Mouse (Mus musculus) neural tube, embryonic 14.5 days (tissue): ENCODE data around the gene Alpk1. TPM values are rescaled to one million over a fixed set of nuclear protein-coding genes. Genes with fewer than 3 reads are reported as not detected.

Source experiments
- ATAC-seq: fragments of 200-750 bp; cut with Nextera tagmentation; 2 replicates; pipeline ENCODE4 v1.8.0; 2017; ENCODE audit warnings: low read depth, mild to moderate bottlenecking, moderate TSS enrichment, moderate library complexity
- H3K27ac ChIP-seq: fragments of 300-500 bp; sonication (generic); 2 replicates; pipeline ENCODE4 v1.5.1; 2014; ENCODE audit warnings: low read depth, mild to moderate bottlenecking, control low read depth, low read length, moderate library complexity, mixed read lengths
- H3K27me3 ChIP-seq: fragments of 300-500 bp; sonication (generic); 2 replicates; pipeline ENCODE4 v1.6.1; 2014; ENCODE audit warnings: low read length; ENCODE audit not compliant: control insufficient read depth, insufficient read depth
- H3K36me3 ChIP-seq: fragments of 300-500 bp; sonication (generic); 2 replicates; pipeline ENCODE4 v1.6.1; 2014; ENCODE audit warnings: low read length, mixed read lengths; ENCODE audit not compliant: control insufficient read depth, insufficient read depth
- H3K4me1 ChIP-seq: fragments of 300-500 bp; sonication (generic); 2 replicates; pipeline ENCODE4 v1.6.1; 2014; ENCODE audit warnings: low read length; ENCODE audit not compliant: control insufficient read depth, insufficient read depth
- H3K4me2 ChIP-seq: fragments of 300-500 bp; sonication (generic); 2 replicates; pipeline ENCODE4 v1.6.1; 2014; ENCODE audit warnings: mild to moderate bottlenecking, low read depth, low read length, control low read depth
- H3K4me3 ChIP-seq: fragments of 300-500 bp; sonication (generic); 2 replicates; pipeline ENCODE4 v1.5.1; 2014; ENCODE audit warnings: low read depth, low read length, control low read depth, mixed read lengths
- H3K9ac ChIP-seq: fragments of 300-500 bp; sonication (generic); replicated peaks from 2 replicates; pipeline ENCODE4 v1.6.1; 2014; ENCODE audit warnings: low read depth, mild to moderate bottlenecking, control low read depth, low read length, mixed read lengths
- H3K9me3 ChIP-seq: fragments of 300-500 bp; sonication (generic); 2 replicates; pipeline ENCODE4 v1.6.1; 2016; ENCODE audit warnings: low read length; ENCODE audit not compliant: control insufficient read depth
- WGBS: fragments of 180-500 bp; shearing (Covaris S2); extraction: QIAGEN DNeasy Blood & Tissue Kit; methylation state at CpG from one replicate; pipeline ENCODE4 v1.1.7; 2014; 5-methylcytosine and 5-hydroxymethylcytosine counted together
- polyA plus RNA-seq: library from polyadenylated mRNA; unstranded; fragments of >200 nt; fragmentation: Nextera tagmentation; extraction: Ambion mirVana; gene quantifications from 2 replicates; pipeline ENCODE4 v1.2.1, GENCODE M21; 2014

Alpk1 gene
- polyA plus RNA-seq, 1 experiment from 2014 or later, result 0.31 TPM

DNA sequence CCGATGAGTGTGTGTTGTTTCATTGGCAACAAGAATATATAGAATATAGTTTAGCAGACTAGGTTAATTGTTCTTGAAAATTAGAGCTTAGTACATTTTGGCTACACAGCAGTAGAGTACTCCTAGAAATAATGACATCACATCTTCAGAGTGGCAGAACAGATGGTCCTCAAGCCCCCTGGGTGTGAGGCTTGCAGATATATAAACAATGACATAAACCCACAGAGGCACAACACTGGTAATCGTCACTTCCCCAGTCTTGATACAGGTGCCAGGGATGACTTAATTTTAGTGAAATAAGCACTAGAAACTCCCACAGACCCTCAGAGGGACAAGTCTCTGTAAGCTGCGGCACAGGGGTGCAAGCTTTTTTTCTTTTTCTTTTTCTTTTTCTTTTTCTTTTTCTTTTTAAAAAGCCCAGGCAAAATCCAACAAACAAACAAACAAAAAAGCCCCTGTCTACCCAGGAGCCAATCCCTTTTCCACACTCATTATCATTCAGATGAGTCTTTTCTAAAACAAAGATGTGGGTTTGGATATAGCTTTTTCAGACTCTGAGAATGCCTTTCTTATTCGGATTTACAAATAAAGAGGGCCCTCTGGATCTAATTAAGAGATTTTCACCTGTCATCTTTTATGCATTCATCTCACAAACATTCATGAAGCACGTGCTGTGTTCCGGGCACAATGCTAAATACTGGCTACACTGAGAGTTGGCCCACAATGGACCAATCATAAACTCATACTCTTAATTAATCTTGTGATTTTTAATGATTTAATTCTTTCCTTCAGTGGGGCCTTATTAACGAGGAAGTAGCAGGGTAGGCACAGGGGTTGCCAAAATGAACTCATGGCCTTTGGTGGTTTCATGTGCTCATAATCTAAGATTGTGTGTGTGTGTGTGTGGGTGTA lies 128.3 kb downstream of the Alpk1 start:
- Histone ChIP-seq H3K4me2 (no peak overlapping the region), H3K9me3 (no peaks in the 10 kb centered on the region), H3K27ac (no peak overlapping the region), H3K27me3 (no peaks in the 10 kb centered on the region), H3K9ac (no peak overlapping the region), H3K4me3 (no peak overlapping the region), H3K4me1 (no peaks in the 10 kb centered on the region), H3K36me3 (no peaks in the 10 kb centered on the region)
- WGBS, result 38% methylated on average over 7 of the region's 7 CpGs
- peak; percentile 58; the same call in 1 of the 2 replicates for ATAC-seq

GRCm38 (mm10) chr3:127646156-127646825 lies 134.0 kb downstream of the Alpk1 start:
- ATAC-seq, result peak; percentile 31; the same call in 1 of the 2 replicates
- H3K27ac ChIP-seq, result no peak overlapping the region
- peaks cover 5% of the 10 kb centered on the region; the same call in 1 of the 2 replicates for H3K27me3 ChIP-seq
- no peak overlapping the region for H3K9ac ChIP-seq
- H3K4me2 ChIP-seq, result no peak overlapping the region
- H3K4me1 ChIP-seq, result no peaks in the 10 kb centered on the region
- H3K9me3 ChIP-seq, result no peaks in the 10 kb centered on the region
- no peaks in the 10 kb centered on the region for H3K36me3 ChIP-seq
- H3K4me3 ChIP-seq, result no peak overlapping the region
- WGBS, result 31% methylated on average over 18 of the region's 18 CpGs

DNA sequence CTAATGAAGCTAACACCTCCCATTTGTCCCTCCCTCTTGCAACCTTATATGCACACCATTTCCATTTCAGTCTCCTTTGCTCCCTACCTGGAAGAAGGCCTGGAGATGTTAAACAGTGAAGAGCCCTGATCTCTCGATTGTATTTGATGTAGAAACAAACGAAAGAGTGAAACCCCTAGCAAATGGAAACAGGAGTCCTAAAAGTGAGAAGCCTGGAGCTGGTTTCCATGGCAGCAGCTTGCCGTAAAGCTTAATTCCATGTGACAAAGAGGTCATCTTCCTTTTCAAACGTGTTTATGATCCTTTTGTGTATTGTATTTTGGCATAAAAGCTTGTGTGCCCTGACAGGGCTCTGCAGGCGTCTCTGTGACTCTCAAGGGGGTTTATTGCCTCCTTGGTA lies 138.1 kb downstream of the Alpk1 start:
- Histone ChIP-seq H3K36me3 (no peaks in the 10 kb centered on the region), H3K9ac (no peak overlapping the region), H3K4me2 (no peak overlapping the region), H3K9me3 (no peaks in the 10 kb centered on the region), H3K27me3 (peaks cover 10% of the 10 kb centered on the region), H3K4me1 (peaks cover 10% of the 10 kb centered on the region), H3K4me3 (no peak overlapping the region), H3K27ac (no peak overlapping the region)
- ATAC-seq, result no peak
- WGBS, result 2% methylated on average over 5 of the region's 5 CpGs

- Histone ChIP-seq H3K9ac (no peak overlapping the region), H3K27ac (no peak overlapping the region), H3K36me3 (no peaks in the 10 kb centered on the region), H3K4me3 (no peak overlapping the region), H3K4me1 (peaks cover 10% of the 10 kb centered on the region), H3K9me3 (no peaks in the 10 kb centered on the region), H3K27me3 (peaks cover 12% of the 10 kb centered on the region), H3K4me2 (peak overlapping the region; percentile 3; the same call in 1 of the 2 replicates)
- WGBS, result 4% methylated on average over 37 of the region's 37 CpGs
- no peak for ATAC-seq
Measured at GRCm38 (mm10) chr3:127640762-127641700, 139.3 kb downstream of the Alpk1 start.

DNA sequence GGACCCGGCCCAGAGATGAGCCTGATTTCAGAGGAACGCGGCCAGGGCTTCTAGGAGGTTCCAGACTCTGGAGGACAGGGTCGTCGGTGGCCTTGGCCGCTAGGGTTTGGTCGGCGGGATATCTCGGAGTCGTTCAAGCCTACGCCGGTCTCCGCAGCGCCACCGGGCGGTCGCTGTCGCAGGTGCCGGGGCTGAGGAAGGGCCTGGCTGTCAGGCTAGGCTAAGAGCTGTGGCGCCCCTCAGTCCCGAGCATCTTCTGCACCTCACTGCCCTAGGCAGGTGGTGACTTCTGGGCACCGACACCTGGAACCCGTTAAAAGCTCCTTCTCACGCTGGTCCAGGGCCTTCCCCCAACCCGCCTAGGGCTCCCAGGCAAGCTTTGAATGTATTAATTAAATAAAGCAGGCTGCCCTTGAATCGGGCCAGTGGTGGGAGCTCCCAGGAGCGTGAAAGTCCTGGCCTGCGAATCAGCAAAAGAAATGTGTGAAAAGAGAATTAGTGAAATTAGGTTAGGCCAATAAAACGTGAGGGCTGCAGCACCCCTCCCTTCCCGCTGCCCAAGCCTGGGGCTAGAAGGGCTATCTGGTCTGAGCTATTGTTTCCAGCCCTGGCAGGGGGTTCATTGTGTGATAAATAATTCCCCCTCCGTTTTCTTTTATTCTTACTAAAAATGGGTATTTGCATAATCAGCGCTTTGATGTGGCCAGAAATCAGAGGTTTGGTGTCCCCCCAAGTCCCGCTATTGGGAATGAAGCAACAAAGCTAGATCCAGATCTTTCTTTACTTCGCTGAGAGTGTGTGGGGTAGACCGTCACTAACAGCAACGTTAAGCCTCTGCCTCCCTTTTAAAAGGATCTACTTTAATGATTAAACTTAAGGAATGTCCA lies 140.2 kb downstream of the Alpk1 start:
- H3K4me3 ChIP-seq, result no peak overlapping the region
- no peak overlapping the region for H3K27ac ChIP-seq
- no peaks in the 10 kb centered on the region for H3K9me3 ChIP-seq
- peaks cover 12% of the 10 kb centered on the region for H3K27me3 ChIP-seq
- H3K4me2 ChIP-seq, result peak overlapping the region; percentile 3; the same call in 1 of the 2 replicates
- no peaks in the 10 kb centered on the region for H3K36me3 ChIP-seq
- peak; percentile 78 for ATAC-seq
- H3K9ac ChIP-seq, result no peak overlapping the region
- under 1% methylated on average over 36 of the region's 36 CpGs for WGBS
- peaks cover 10% of the 10 kb centered on the region for H3K4me1 ChIP-seq

GRCm38 (mm10) chr3:127634984-127635349 lies 145.4 kb downstream of the Alpk1 start:
- 3% methylated on average over 3 of the region's 3 CpGs for WGBS
- Histone ChIP-seq H3K27ac (no peak overlapping the region), H3K27me3 (peaks cover 15% of the 10 kb centered on the region)

DNA sequence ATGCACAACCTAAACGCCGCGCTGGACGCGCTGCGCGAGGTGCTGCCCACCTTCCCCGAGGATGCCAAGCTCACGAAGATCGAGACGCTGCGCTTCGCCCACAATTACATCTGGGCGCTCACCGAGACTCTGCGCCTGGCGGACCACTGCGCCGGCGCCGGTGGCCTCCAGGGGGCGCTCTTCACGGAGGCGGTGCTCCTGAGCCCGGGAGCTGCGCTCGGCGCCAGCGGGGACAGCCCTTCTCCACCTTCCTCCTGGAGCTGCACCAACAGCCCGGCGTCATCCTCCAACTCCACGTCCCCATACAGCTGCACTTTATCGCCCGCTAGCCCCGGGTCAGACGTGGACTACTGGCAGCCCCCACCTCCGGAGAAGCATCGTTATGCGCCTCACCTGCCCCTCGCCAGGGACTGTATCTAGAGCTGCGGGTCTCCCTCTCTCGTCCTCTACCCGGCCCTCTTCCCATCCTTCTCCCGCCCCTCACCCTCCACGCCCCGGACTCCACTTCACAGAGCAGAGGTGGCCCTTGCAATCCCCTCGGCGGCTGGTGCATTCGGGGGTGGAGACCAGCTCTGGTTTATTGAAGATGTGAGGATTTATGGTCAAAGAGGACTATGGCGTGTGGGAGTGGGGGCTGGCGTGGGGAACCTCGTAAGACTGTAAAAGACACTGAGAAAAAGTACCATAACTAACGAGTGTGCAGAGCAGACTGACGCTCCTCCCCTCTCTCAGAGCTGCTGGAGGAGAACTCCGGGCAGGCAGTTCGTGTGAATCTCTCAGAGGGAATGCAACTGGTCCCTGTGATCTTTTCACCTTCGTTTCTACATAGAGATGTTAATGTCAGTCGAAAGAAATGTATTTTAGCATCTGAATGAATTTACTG lies 146.0 kb downstream of the Alpk1 start:
- Histone ChIP-seq H3K9me3 (no peaks in the 10 kb centered on the region), H3K4me2 (peak overlapping the region; percentile 91), H3K27me3 (peaks cover 21% of the 10 kb centered on the region), H3K4me3 (peak overlapping the region; percentile 49), H3K9ac (peak overlapping the region; percentile 29), H3K36me3 (no peaks in the 10 kb centered on the region), H3K27ac (peak overlapping the region; percentile 39), H3K4me1 (peaks cover 17% of the 10 kb centered on the region; the same call in 1 of the 2 replicates)
- under 1% methylated on average over 58 of the region's 58 CpGs for WGBS
- ATAC-seq, result peak; percentile 83

More at GRCm38 (mm10) chr3:127634984-127635349, 145.4 kb downstream of the Alpk1 start:
- no peak for ATAC-seq
- Histone ChIP-seq H3K36me3 (no peaks in the 10 kb centered on the region), H3K4me3 (peak overlapping the region; percentile 49), H3K9ac (peak overlapping the region; percentile 29; the same call in 1 of the 2 replicates), H3K9me3 (no peaks in the 10 kb centered on the region), H3K4me2 (peak overlapping the region; percentile 91), H3K4me1 (peaks cover 17% of the 10 kb centered on the region)
